Mouse (Mus musculus) limb, embryonic 11.5 days (tissue): ENCODE measurements around the gene 2210016L21Rik. TPM values are rescaled to one million over a fixed set of nuclear protein-coding genes. Genes with fewer than 3 reads are reported as not detected.

Experiments used
- ATAC-seq: fragments of 200-750 bp; cut with Nextera tagmentation; 2 replicates; pipeline ENCODE4 v1.8.0; 2017; ENCODE audit warnings: low read depth; ENCODE audit not compliant: insufficient number of reproducible peaks, low FRiP score, low TSS enrichment
- DNase-seq: peaks from one replicate; pipeline ENCODE4 v3.0.0-alpha.2; 2015; ENCODE audit warnings: low spot score
- H3K27ac ChIP-seq: fragments of 300-500 bp; sonication (generic); replicated peaks from 2 replicates; pipeline ENCODE4 v1.5.1; 2014; ENCODE audit warnings: low read depth, mild to moderate bottlenecking, low read length
- H3K27me3 ChIP-seq: fragments of 300-500 bp; sonication (generic); 2 replicates; pipeline ENCODE4 v1.6.1; 2014; ENCODE audit warnings: mild to moderate bottlenecking, low read length, mixed read lengths; ENCODE audit not compliant: control insufficient read depth, insufficient read depth
- H3K36me3 ChIP-seq: fragments of 300-500 bp; sonication (generic); 2 replicates; pipeline ENCODE4 v1.6.1; 2014; ENCODE audit warnings: mild to moderate bottlenecking, low read length, moderate library complexity, mixed read lengths; ENCODE audit not compliant: control insufficient read depth, insufficient read depth
- H3K4me1 ChIP-seq: fragments of 300-500 bp; sonication (generic); 2 replicates; pipeline ENCODE4 v1.6.1; 2014; ENCODE audit warnings: low read length, mixed read lengths; ENCODE audit not compliant: control insufficient read depth, insufficient read depth
- H3K4me2 ChIP-seq: fragments of 300-500 bp; sonication (generic); 2 replicates; pipeline ENCODE4 v1.6.1; 2014; ENCODE audit warnings: low read depth, mild to moderate bottlenecking, moderate library complexity; ENCODE audit not compliant: severe bottlenecking
- H3K4me3 ChIP-seq: fragments of 300-500 bp; sonication (generic); 2 replicates; pipeline ENCODE4 v1.5.1; 2014; ENCODE audit warnings: low read depth, low read length
- H3K9ac ChIP-seq: fragments of 300-500 bp; sonication (generic); 2 replicates; pipeline ENCODE4 v1.6.1; 2014; ENCODE audit warnings: mild to moderate bottlenecking, low read length
- H3K9me3 ChIP-seq: fragments of 300-500 bp; sonication (generic); 2 replicates; pipeline ENCODE4 v1.6.1; 2016; ENCODE audit warnings: low read length; ENCODE audit not compliant: control insufficient read depth
- WGBS: fragments of 180-500 bp; shearing (Covaris S2); extraction: QIAGEN DNeasy Blood & Tissue Kit; methylation state at CpG from one replicate; pipeline ENCODE4 v1.1.7; 2014; 5-methylcytosine and 5-hydroxymethylcytosine counted together
- polyA plus RNA-seq: library from polyadenylated mRNA; unstranded; fragments of >200 nt; fragmentation: Nextera tagmentation; extraction: Ambion mirVana; gene quantifications from 2 replicates; pipeline ENCODE4 v1.2.1, GENCODE M21; 2014

Gene 2210016L21Rik
- polyA plus RNA-seq, 1 experiment from 2014 or later, result 55.2 TPM

DNA sequence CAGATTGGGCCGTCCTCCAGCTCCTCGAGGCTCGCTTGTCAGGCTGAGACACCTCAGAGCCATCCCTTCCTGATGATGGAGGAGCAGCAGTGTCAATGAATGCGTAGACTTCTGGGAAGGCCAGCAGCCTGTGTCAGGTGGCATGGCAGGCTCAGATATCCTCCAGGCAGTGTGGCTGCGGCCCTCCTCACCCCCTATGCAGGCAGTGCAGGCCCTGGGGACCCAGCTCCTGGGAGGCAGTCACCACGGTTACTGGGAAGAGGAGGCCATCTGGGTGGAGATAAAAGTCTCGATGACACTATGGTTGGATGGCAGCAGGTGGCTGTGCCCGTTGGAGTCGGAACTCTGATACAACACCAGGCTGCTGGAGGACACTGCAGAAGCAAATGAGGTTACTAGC, 7.9 kb downstream of the 2210016L21Rik start:
- Histone ChIP-seq H3K9ac (no peak overlapping the region), H3K4me1 (no peaks in the 10 kb centered on the region; the same call in 1 of the 2 replicates), H3K36me3 (peaks cover 22% of the 10 kb centered on the region), H3K27ac (no peak overlapping the region), H3K27me3 (no peaks in the 10 kb centered on the region), H3K4me2 (no peak overlapping the region), H3K9me3 (no peaks in the 10 kb centered on the region), H3K4me3 (no peak overlapping the region)
- 93% methylated on average over 9 of the region's 9 CpGs for WGBS
- ATAC-seq (no peak), DNase-seq (no peak)

DNA sequence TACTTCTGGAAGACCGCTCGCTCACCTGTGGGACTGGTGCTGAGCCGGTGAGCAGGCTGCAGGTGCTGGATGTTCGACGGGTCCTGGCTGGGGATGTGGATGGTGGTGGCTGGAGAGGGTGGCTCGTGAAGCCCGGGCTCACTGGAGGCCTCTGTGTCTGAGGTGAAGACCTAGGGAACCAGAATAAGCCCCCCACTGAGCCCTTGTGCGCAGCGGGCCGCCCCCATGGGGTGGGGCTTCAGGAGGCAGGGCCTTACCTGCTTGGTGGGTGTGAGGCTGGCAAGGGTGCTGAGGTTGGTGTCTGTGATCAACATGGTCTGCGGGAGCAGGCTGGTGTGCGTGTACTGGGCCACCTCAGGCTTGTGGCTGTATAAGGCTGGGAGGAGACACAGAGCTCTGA, 8.7 kb downstream of the 2210016L21Rik start:
- Histone ChIP-seq H3K36me3 (peaks cover 22% of the 10 kb centered on the region), H3K9ac (no peak overlapping the region), H3K9me3 (no peaks in the 10 kb centered on the region), H3K27ac (no peak overlapping the region), H3K4me3 (no peak overlapping the region), H3K4me2 (no peak overlapping the region), H3K4me1 (no peaks in the 10 kb centered on the region; the same call in 1 of the 2 replicates), H3K27me3 (no peaks in the 10 kb centered on the region)
- WGBS, result 70% methylated on average over 12 of the region's 12 CpGs
- ATAC-seq, result no peak
- no peak for DNase-seq

DNA sequence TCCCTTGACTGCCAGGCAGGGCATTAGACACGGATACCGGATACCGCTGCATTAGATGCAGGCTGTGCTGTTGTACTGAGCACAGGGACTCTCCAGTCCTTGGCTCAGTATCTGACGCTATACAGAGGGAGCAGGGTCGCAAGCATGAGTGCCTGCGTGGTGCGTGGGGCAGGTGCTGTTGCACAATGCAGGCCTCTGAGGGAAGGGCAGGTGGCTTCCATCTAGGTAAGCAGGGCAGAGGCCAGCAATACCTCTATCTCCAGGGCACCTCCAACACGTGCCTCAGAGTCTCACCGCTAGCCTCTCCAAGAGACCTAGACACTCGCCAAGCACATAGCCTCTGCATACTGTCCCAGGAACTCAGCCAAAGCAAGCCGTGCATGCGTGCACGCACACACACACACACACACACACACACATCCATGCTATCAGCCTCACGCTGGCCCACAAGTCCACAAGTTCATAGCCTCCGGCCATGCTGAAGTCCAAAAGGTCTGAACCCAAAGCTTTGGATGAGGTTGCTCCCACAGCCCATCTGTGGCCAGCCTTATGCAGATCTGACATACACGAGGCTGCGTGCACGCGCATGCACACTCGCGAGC, 9.4 kb downstream of the 2210016L21Rik start:
- WGBS, result 87% methylated on average over 21 of the region's 21 CpGs
- no peaks in the 10 kb centered on the region for H3K9me3 ChIP-seq
- DNase-seq (no peak), ATAC-seq (no peak)
- H3K9ac ChIP-seq, result no peak overlapping the region
- no peak overlapping the region for H3K4me2 ChIP-seq
- H3K36me3 ChIP-seq, result peaks cover 22% of the 10 kb centered on the region
- no peaks in the 10 kb centered on the region; the same call in 1 of the 2 replicates for H3K4me1 ChIP-seq
- H3K4me3 ChIP-seq, result no peak overlapping the region
- no peaks in the 10 kb centered on the region for H3K27me3 ChIP-seq
- no peak overlapping the region for H3K27ac ChIP-seq

DNA sequence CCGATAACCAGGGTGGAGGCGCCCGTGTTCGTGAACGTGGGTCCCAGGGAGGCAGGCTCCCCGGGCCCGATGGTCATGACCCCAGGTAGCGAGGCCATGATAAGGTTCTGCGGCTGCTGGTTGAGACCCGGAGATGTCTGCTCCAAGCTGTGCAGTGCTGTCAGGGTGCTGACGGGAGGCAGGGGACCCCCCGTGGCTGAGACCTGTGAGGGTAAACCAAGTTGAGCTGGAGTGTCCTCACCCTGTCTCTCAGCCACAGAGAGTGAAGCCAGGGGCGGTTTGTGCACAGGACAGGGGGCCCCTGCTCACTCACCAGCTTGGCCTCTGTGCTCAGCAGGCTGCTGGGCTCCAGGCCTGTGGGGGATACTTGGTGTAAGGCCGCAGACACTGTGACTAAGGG, 11.4 kb downstream of the 2210016L21Rik start:
- H3K9me3 ChIP-seq, result no peaks in the 10 kb centered on the region
- WGBS, result 86% methylated on average over 14 of the region's 14 CpGs
- H3K36me3 ChIP-seq, result peaks cover 14% of the 10 kb centered on the region
- DNase-seq (no peak), ATAC-seq (no peak)
- no peaks in the 10 kb centered on the region; the same call in 1 of the 2 replicates for H3K4me1 ChIP-seq
- no peaks in the 10 kb centered on the region for H3K27me3 ChIP-seq
- no peak overlapping the region for H3K9ac ChIP-seq
- no peak overlapping the region for H3K4me2 ChIP-seq
- H3K4me3 ChIP-seq, result no peak overlapping the region
- H3K27ac ChIP-seq, result no peak overlapping the region

DNA sequence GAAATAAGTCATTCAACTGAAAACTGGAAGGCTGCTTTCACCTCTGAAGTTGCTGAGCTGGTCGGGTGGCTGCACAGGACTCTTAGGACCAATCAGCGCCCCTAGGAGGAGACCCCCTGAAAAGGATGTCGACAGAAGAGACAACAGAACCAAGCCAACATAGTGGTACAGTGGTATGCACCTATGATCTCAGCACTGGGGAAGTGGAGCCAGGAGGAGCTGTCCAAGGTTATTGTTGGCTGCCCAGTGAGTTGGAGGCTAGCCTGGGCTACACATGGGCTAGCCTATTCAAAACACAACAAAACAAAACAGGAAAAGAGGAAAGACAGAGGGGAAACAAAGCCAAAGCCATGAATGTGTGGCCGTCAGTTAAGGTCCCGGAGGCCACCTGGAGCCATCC, 16.1 kb downstream of the 2210016L21Rik start:
- no peak for ATAC-seq
- Histone ChIP-seq H3K4me2 (no peak overlapping the region), H3K9ac (no peak overlapping the region), H3K4me1 (peaks cover 4% of the 10 kb centered on the region; the same call in 1 of the 2 replicates), H3K9me3 (no peaks in the 10 kb centered on the region), H3K27me3 (no peaks in the 10 kb centered on the region), H3K4me3 (no peak overlapping the region), H3K36me3 (no peaks in the 10 kb centered on the region), H3K27ac (no peak overlapping the region)
- DNase-seq, result no peak
- WGBS, result 83% methylated on average over 5 of the region's 5 CpGs

DNA sequence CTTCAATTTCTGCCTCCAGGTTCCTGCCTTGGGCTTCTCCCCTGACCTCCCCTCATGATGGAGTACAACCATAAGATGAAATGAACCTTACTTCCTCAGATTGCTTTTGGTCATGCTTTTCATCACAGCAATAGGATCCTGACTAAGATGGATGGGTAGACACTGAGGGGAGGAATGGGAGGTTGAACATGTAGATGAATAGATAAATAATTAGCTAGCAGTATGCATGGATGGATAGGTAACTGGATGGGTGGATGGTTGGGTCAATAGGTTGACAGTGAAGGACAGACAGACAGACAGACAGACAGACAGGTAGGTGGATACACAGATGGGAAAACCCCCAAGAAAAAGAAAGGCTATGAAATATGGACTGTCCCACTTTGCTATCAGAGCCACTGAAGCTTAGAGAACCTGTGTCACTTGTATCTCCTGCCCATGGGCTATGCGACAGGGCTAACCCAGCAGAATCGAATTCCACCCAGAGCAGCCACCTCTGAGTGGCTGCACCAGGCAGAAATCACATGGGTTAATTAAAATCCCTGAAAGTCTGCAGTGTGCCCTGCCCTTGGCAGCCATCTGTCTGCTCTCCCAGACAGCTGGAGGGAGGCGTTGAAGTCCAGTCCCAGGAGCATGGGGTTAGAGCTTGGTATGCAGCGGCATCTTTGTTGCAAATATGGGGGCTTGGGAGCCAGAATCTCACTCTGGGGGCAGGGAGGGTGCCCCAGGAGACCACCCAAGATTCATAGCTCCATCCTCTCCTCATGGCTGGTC, 19.8 kb downstream of the 2210016L21Rik start:
- 44% methylated on average over 4 of the region's 4 CpGs for WGBS

DNA sequence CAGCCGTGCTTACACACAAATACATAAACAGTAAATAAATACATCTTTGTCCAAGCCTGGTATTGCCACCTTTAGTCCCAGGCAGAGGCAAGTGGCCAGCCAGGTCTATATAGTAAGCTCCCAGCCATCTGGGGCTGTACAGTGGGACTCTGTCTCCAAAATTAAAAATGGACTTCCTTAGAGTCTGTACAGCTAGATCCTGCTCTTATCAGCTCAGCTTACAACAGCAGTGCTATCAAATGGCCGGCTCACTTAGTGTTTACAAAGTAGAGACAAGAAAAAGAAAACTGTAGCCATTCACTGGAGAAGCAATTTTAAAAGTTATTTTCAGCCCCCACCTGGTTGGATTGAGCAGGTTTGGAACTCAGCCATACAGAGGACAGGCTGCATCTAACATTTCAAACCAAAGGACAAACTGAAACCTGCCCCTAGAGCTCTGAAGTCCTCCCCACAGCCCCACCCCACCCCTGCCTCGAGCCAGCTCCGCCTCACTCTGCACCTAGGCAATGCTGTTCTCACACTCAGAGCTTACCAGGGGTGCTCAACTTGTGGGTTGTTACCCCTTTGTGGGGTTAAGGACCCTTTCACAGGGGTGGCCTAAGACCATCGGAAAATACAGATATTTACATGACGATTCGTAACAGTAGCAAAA, 22.5 kb downstream of the 2210016L21Rik start:
- ATAC-seq (no peak), DNase-seq (no peak)
- no peak overlapping the region for H3K4me2 ChIP-seq
- H3K4me1 ChIP-seq, result peaks cover 4% of the 10 kb centered on the region; the same call in 1 of the 2 replicates
- no peak overlapping the region for H3K27ac ChIP-seq
- H3K9me3 ChIP-seq, result no peaks in the 10 kb centered on the region
- no peak overlapping the region for H3K9ac ChIP-seq
- no peaks in the 10 kb centered on the region for H3K36me3 ChIP-seq
- no peak overlapping the region for H3K4me3 ChIP-seq
- WGBS, result 62% methylated on average over 7 of the region's 7 CpGs
- H3K27me3 ChIP-seq, result no peaks in the 10 kb centered on the region

More for the DNA sequence above, 19.8 kb downstream of the 2210016L21Rik start:
- Histone ChIP-seq H3K4me1 (peaks cover 4% of the 10 kb centered on the region; the same call in 1 of the 2 replicates), H3K36me3 (no peaks in the 10 kb centered on the region), H3K9ac (no peak overlapping the region), H3K9me3 (no peaks in the 10 kb centered on the region), H3K27ac (no peak overlapping the region), H3K27me3 (no peaks in the 10 kb centered on the region), H3K4me3 (no peak overlapping the region), H3K4me2 (no peak overlapping the region)
- DNase-seq, result no peak
- ATAC-seq, result no peak

DNA sequence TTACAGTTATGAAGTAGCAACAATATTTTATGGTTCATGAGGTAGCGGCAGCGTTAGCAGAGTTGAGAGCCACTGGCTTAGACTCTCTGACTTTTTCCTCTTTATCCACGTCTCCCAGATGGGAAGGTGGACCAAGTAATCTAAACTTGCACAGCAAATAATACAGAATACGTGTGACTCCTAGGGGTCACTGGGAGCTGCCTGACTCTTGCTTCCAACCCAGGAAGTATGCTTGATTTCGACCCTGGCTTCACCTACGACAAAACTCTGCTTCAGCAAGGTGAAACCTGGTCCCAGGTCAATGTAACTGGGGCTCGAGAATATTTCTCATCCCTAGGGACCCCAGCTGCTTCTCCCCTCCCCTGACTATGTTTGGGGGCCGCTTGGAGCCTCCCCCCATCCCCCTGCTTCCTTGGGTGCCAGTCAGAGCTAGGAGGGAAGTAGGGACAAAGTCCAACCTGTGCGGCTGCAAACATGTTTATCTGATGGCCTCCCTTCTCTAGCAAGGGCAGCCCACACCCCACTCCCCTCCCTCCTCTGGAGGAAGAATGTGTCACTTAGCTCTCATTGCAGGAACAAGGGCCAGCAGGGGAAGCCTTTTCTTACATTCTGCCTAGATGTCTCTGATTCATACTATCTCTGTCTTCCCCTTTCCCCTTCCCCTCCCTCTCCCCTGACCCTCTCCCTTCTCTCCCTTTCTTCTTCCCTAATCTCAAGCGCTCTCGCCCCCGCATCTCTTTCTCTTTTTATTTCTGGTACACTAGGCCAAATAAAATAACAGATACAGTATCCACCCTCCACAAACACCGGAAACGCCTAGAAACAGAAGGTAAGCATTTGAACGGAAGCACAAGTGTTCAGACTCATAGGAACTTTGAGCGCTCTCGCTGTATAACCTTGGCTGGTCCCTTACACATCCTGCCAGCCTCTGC, 23.3 kb downstream of the 2210016L21Rik start:
- DNase-seq (no peak), ATAC-seq (no peak)
- H3K27ac ChIP-seq, result no peak overlapping the region
- H3K4me1 ChIP-seq, result peaks cover 4% of the 10 kb centered on the region; the same call in 1 of the 2 replicates
- no peak overlapping the region for H3K4me2 ChIP-seq
- H3K36me3 ChIP-seq, result no peaks in the 10 kb centered on the region
- no peak overlapping the region for H3K4me3 ChIP-seq
- H3K27me3 ChIP-seq, result no peaks in the 10 kb centered on the region
- WGBS, result 65% methylated on average over 17 of the region's 17 CpGs
- H3K9ac ChIP-seq, result no peak overlapping the region
- no peaks in the 10 kb centered on the region for H3K9me3 ChIP-seq
